In genomic region chr3:107983771-107984170, GRCm38 (mm10) we compare ENCODE assay signal across 18 mouse cellular contexts. TPM values are rescaled to one million over a fixed set of nuclear protein-coding genes. Genes with fewer than 3 reads are reported as not detected.
"Had no signal": no experiment of that assay in that cellular context is flagged by ENCODE, and none has a peak within 500 bp of the region (broad histone marks: within the 10 kb centered on the region; RNA-seq: fewer than 3 reads in every experiment).

No protein-coding gene starts in this region.

- H3K4me2 ChIP-seq: limb, embryonic 15.5 days; liver, embryonic 12.5 days; lung, embryonic 15.5 days; midbrain, embryonic 13.5 days; stomach, embryonic 15.5 days had no signal

- H3K27ac ChIP-seq: limb, embryonic 15.5 days; liver, embryonic 12.5 days; lung, embryonic 15.5 days; midbrain, embryonic 13.5 days; stomach, embryonic 15.5 days had no signal

- H3K9me3 ChIP-seq: limb, embryonic 15.5 days; liver, embryonic 12.5 days; lung, embryonic 15.5 days; midbrain, embryonic 13.5 days; stomach, embryonic 15.5 days had no signal

- H3K27me3 ChIP-seq: limb, embryonic 15.5 days; liver, embryonic 12.5 days; lung, embryonic 15.5 days; midbrain, embryonic 13.5 days; stomach, embryonic 15.5 days had no signal

- H3K36me3 ChIP-seq: limb, embryonic 15.5 days; liver, embryonic 12.5 days; lung, embryonic 15.5 days; midbrain, embryonic 13.5 days; stomach, embryonic 15.5 days had no signal

- H3K9ac ChIP-seq: limb, embryonic 15.5 days; liver, embryonic 12.5 days; lung, embryonic 15.5 days; midbrain, embryonic 13.5 days; stomach, embryonic 15.5 days had no signal

- H3K4me1 ChIP-seq: liver, embryonic 12.5 days; midbrain, embryonic 13.5 days had no signal

- H3K4me3 ChIP-seq: limb, embryonic 15.5 days; liver, embryonic 12.5 days; lung, embryonic 15.5 days; midbrain, embryonic 13.5 days; stomach, embryonic 15.5 days had no signal

- ATAC-seq: intestine, embryonic 16.5 days; liver, embryonic 12.5 days; midbrain, embryonic 13.5 days had no signal

- DNase-seq: layer of hippocampus, adult 9-11 months; layer of hippocampus, postnatal 36 days; right cerebral cortex, postnatal 14 days; thymus, adult 2 months; thymus, postnatal 4 days had no signal

RNA-seq across cellular contexts. Expression of gene Gstm3, which starts 14.7 kb away (rescaled TPM):
- total RNA-seq: layer of hippocampus, adult 18-20 months; layer of hippocampus, postnatal 36 days; left cerebral cortex, adult 8-10 months; left cerebral cortex, postnatal 25 days; midbrain, postnatal 0 days had no signal
- polyA plus RNA-seq: limb, embryonic 11.5 days; limb, embryonic 15.5 days; midbrain, embryonic 13.5 days; midbrain, postnatal 0 days; neural tube, embryonic 14.5 days; spleen, adult 2 months had no signal
